Mouse (Mus musculus): Measurements from ENCODE around the gene Cerk. TPM values are rescaled to one million over a fixed set of nuclear protein-coding genes. Genes with fewer than 3 reads are reported as not detected.

Cerk gene
- polyA plus RNA-seq, 1 experiment = 20.8 TPM

DNA sequence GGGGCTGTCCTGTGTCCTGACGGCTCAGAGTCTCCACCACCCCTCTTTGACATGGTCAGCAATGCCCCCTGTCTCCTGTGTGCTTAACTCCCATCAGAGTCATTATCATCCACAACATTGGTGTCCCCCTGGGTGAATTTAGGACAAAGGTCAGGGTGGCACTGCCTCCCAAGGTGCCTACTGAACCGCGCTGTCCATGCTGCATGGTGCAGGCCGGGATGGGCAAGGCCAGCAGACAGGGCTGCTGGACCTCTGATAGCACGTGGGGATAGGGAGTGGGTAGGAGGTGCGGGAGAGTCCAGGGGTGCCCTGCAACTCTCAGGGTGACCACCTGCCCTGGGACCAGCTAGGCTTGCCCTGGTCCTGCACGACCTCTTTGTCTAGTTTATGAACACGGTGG is 39.0 kb downstream of the Cerk start:
- no peak overlapping the region for H3K27ac ChIP-seq (ENCODE audit: insufficient read depth, low read depth, low read length)
- DNase-seq = no peak
- H3K4me1 ChIP-seq (ENCODE audit: control insufficient read depth, insufficient read depth, low read length) = no peaks in the 10 kb centered on the region
- 61% methylated on average over 8 of the region's 8 CpGs for WGBS
- H3K4me3 ChIP-seq (ENCODE audit: insufficient read depth, low read depth, low read length) = no peak overlapping the region
- TF ChIP-seq POLR2A (IDR thresholded peaks at IDR 0.05; ENCODE audit: low read depth, low read length) = no peak
- TF ChIP-seq CTCF (conservative IDR thresholded peaks at IDR 0.05; ENCODE audit: insufficient read depth, insufficient read length, low read depth, low read length) = no peak
- no peaks in the 10 kb centered on the region for H3K27me3 ChIP-seq (replicated peaks; ENCODE audit: control insufficient read depth, insufficient read depth, low read length)
- H3K36me3 ChIP-seq (ENCODE audit: control insufficient read depth, insufficient read depth, low read length) = no peaks in the 10 kb centered on the region

DNA sequence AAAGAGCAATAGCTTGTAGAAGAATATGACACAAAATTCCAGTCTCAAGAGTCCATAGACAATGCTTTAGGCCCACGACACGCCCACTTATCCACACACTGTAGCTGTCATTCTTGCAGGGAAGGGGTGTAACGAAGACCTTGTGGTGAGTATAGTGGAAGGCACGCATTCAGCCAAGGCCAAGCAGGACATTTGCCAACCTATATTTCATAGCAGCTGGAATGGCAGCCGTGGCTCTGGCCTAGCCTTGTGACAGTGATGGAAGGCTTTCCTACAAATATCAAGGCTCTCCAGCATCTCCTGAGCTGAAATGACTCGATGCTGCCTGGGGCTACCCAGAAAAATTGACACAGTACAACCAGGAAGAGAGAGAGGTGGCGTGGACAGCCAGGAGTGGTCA is 40.9 kb downstream of the Cerk start:
- no peaks in the 10 kb centered on the region for H3K36me3 ChIP-seq (ENCODE audit: control insufficient read depth, insufficient read depth, low read length)
- H3K4me3 ChIP-seq (ENCODE audit: insufficient read depth, low read depth, low read length) = no peak overlapping the region
- 88% methylated on average over 7 of the region's 7 CpGs for WGBS
- no peaks in the 10 kb centered on the region for H3K4me1 ChIP-seq (ENCODE audit: control insufficient read depth, insufficient read depth, low read length)
- TF ChIP-seq POLR2A (IDR thresholded peaks at IDR 0.05; ENCODE audit: low read depth, low read length) (no peak), CTCF (conservative IDR thresholded peaks at IDR 0.05; ENCODE audit: insufficient read depth, insufficient read length, low read depth, low read length) (no peak)
- H3K27me3 ChIP-seq (replicated peaks; ENCODE audit: control insufficient read depth, insufficient read depth, low read length) = no peaks in the 10 kb centered on the region
- no peak overlapping the region for H3K27ac ChIP-seq (ENCODE audit: insufficient read depth, low read depth, low read length)
- no peak for DNase-seq

GRCm38 (mm10) chr15:86144577-86144976 is 41.4 kb downstream of the Cerk start:
- Histone ChIP-seq H3K4me1 (ENCODE audit: control insufficient read depth, insufficient read depth, low read length) (no peaks in the 10 kb centered on the region), H3K4me3 (ENCODE audit: insufficient read depth, low read depth, low read length) (no peak overlapping the region), H3K27ac (ENCODE audit: insufficient read depth, low read depth, low read length) (no peak overlapping the region), H3K36me3 (ENCODE audit: control insufficient read depth, insufficient read depth, low read length) (no peaks in the 10 kb centered on the region), H3K27me3 (replicated peaks; ENCODE audit: control insufficient read depth, insufficient read depth, low read length) (no peaks in the 10 kb centered on the region)
- DNase-seq = no peak
- TF ChIP-seq CTCF (conservative IDR thresholded peaks at IDR 0.05; ENCODE audit: insufficient read depth, insufficient read length, low read depth, low read length) (no peak), POLR2A (IDR thresholded peaks at IDR 0.05; ENCODE audit: low read depth, low read length) (no peak)
- 82% methylated on average over 7 of the region's 7 CpGs for WGBS

- peak; percentile 62 for DNase-seq
- Histone ChIP-seq H3K36me3 (ENCODE audit: control insufficient read depth, insufficient read depth, low read length) (no peaks in the 10 kb centered on the region), H3K27ac (ENCODE audit: insufficient read depth, low read depth, low read length) (no peak overlapping the region), H3K4me3 (ENCODE audit: insufficient read depth, low read depth, low read length) (no peak overlapping the region), H3K27me3 (replicated peaks; ENCODE audit: control insufficient read depth, insufficient read depth, low read length) (no peaks in the 10 kb centered on the region), H3K4me1 (ENCODE audit: control insufficient read depth, insufficient read depth, low read length) (no peaks in the 10 kb centered on the region)
- no peak for TF ChIP-seq POLR2A (IDR thresholded peaks at IDR 0.05; ENCODE audit: low read depth, low read length)
- TF ChIP-seq CTCF (conservative IDR thresholded peaks at IDR 0.05; ENCODE audit: insufficient read depth, insufficient read length, low read depth, low read length) = peak; percentile 82
- 40% methylated on average over 10 of the region's 10 CpGs for WGBS
Measured at GRCm38 (mm10) chr15:86140323-86140722, 45.6 kb downstream of the Cerk start.

GRCm38 (mm10) chr15:86137638-86138037 is 48.3 kb downstream of the Cerk start:
- DNase-seq = peak; percentile 46
- H3K27ac ChIP-seq (ENCODE audit: insufficient read depth, low read depth, low read length) = no peak overlapping the region
- no peak overlapping the region for H3K4me3 ChIP-seq (ENCODE audit: insufficient read depth, low read depth, low read length)
- no peaks in the 10 kb centered on the region for H3K4me1 ChIP-seq (ENCODE audit: control insufficient read depth, insufficient read depth, low read length)
- H3K36me3 ChIP-seq (ENCODE audit: control insufficient read depth, insufficient read depth, low read length) = no peaks in the 10 kb centered on the region
- TF ChIP-seq POLR2A (IDR thresholded peaks at IDR 0.05; ENCODE audit: low read depth, low read length) (no peak), CTCF (conservative IDR thresholded peaks at IDR 0.05; ENCODE audit: insufficient read depth, insufficient read length, low read depth, low read length) (peak; percentile 72)
- H3K27me3 ChIP-seq (replicated peaks; ENCODE audit: control insufficient read depth, insufficient read depth, low read length) = no peaks in the 10 kb centered on the region
- WGBS = 54% methylated on average over 4 of the region's 4 CpGs

GRCm38 (mm10) chr15:86134941-86135783 is 50.8 kb downstream of the Cerk start:
- no peak overlapping the region for H3K4me3 ChIP-seq (ENCODE audit: insufficient read depth, low read depth, low read length)
- H3K27me3 ChIP-seq (replicated peaks; ENCODE audit: control insufficient read depth, insufficient read depth, low read length) = no peaks in the 10 kb centered on the region
- peak; percentile 89 for DNase-seq
- no peaks in the 10 kb centered on the region for H3K4me1 ChIP-seq (ENCODE audit: control insufficient read depth, insufficient read depth, low read length)
- 34% methylated on average over 18 of the region's 18 CpGs for WGBS
- TF ChIP-seq POLR2A (IDR thresholded peaks at IDR 0.05; ENCODE audit: low read depth, low read length) = no peak
- TF ChIP-seq CTCF (conservative IDR thresholded peaks at IDR 0.05; ENCODE audit: insufficient read depth, insufficient read length, low read depth, low read length) = peak; percentile 91
- H3K36me3 ChIP-seq (ENCODE audit: control insufficient read depth, insufficient read depth, low read length) = no peaks in the 10 kb centered on the region
- H3K27ac ChIP-seq (ENCODE audit: insufficient read depth, low read depth, low read length) = no peak overlapping the region

GRCm38 (mm10) chr15:86130657-86131056 is 55.3 kb downstream of the Cerk start:
- no peaks in the 10 kb centered on the region for H3K27me3 ChIP-seq (replicated peaks; ENCODE audit: control insufficient read depth, insufficient read depth, low read length)
- H3K27ac ChIP-seq (ENCODE audit: insufficient read depth, low read depth, low read length) = no peak overlapping the region
- no peaks in the 10 kb centered on the region for H3K36me3 ChIP-seq (ENCODE audit: control insufficient read depth, insufficient read depth, low read length)
- H3K4me3 ChIP-seq (ENCODE audit: insufficient read depth, low read depth, low read length) = no peak overlapping the region
- no peak for DNase-seq
- no peak for TF ChIP-seq CTCF (conservative IDR thresholded peaks at IDR 0.05; ENCODE audit: insufficient read depth, insufficient read length, low read depth, low read length)
- no peak for TF ChIP-seq POLR2A (IDR thresholded peaks at IDR 0.05; ENCODE audit: low read depth, low read length)
- 89% methylated on average over 10 of the region's 10 CpGs for WGBS
- no peaks in the 10 kb centered on the region for H3K4me1 ChIP-seq (ENCODE audit: control insufficient read depth, insufficient read depth, low read length)
